11 mouse cellular contexts compared by ENCODE assay signal in genomic region chr7:35729621-35730031, GRCm38 (mm10). TPM values are rescaled to one million over a fixed set of nuclear protein-coding genes. Genes with fewer than 3 reads are reported as not detected.
DNase-seq lines count a peak whose midpoint lies in the region; ATAC-seq and TF ChIP-seq lines count a peak whose summit lies in the region.
"Had no signal": no experiment of that assay in that cellular context is flagged by ENCODE, and none has a peak within 500 bp of the region (broad histone marks: within the 10 kb centered on the region; RNA-seq: fewer than 3 reads in every experiment).

No protein-coding gene starts in this region.

- peak; percentile 47 for DNase-seq in heart, adult 8-10 months (ENCODE audit: low spot score)
- DNase-seq in heart, adult 11 months, result no peak
- peak; percentile 18 for DNase-seq in MEL (ENCODE audit: low read depth, low spot score)
- DNase-seq in heart, postnatal 0 days (ENCODE audit: low spot score), result peak; percentile 82
- peak; percentile 25 to 36 for DNase-seq in right cerebral cortex, adult 2 months (ENCODE audit: low spot score in 2 of 2)
- no peak for DNase-seq in layer of hippocampus, adult 9-10 months (ENCODE audit: low spot score)
- no peak for DNase-seq in liver, postnatal 0 days
- DNase-seq in urinary bladder, postnatal 36 days (ENCODE audit: low spot score in 2 of 2), result no peak
- DNase-seq: cerebellum, adult 9-10 months; gastrocnemius, postnatal 14 days had no signal

- TF ChIP-seq CTCF in MEL (IDR thresholded peaks at IDR 0.05 in 2 of 3, conservative IDR thresholded peaks at IDR 0.05 in 1 of 3; ENCODE audit: control insufficient read depth in 1 of 3, insufficient read depth in 1 of 3, low read depth in 2 of 3, low read length in 3 of 3, poor library complexity in 1 of 3, severe bottlenecking in 1 of 3), result no peak
- TF ChIP-seq CTCF in heart, postnatal 0 days (IDR thresholded peaks at IDR 0.05; ENCODE audit: low read depth), result no peak
- no peak for TF ChIP-seq CTCF in liver, postnatal 0 days (IDR thresholded peaks at IDR 0.05; ENCODE audit: low read depth)

- no peak for TF ChIP-seq EP300 in MEL (IDR thresholded peaks at IDR 0.05; ENCODE audit: low read depth in 1 of 2, low read length in 2 of 2)
- TF ChIP-seq EP300 in heart, postnatal 0 days (IDR thresholded peaks at IDR 0.05; ENCODE audit: low read depth), result no peak
- TF ChIP-seq EP300 in liver, postnatal 0 days (IDR thresholded peaks at IDR 0.05; ENCODE audit: low read depth), result no peak

- no peak overlapping the region for H3K9ac ChIP-seq in MEL (ENCODE audit: control insufficient read depth, low read depth, low read length, poor library complexity, severe bottlenecking)
- H3K9ac ChIP-seq in heart, postnatal 0 days (replicated peaks; ENCODE audit: low read depth, low read length), result no peak overlapping the region
- H3K9ac ChIP-seq in liver, postnatal 0 days (replicated peaks), result no peak overlapping the region
- H3K9ac ChIP-seq: midbrain, embryonic 12.5 days had no signal

- TF ChIP-seq RAD21 in MEL (IDR thresholded peaks at IDR 0.05; ENCODE audit: low read depth, low read length), result no peak

- WGBS in heart, postnatal 0 days, result 32% methylated on average over 9 of the region's 9 CpGs
- WGBS in liver, postnatal 0 days (ENCODE audit: insufficient replicate concordance), result 67% methylated on average over 9 of the region's 9 CpGs

- no peaks in the 10 kb centered on the region for H3K79me2 ChIP-seq in MEL (ENCODE audit: control insufficient read depth, insufficient read depth, low read length, poor library complexity)

- ATAC-seq in heart, postnatal 0 days (ENCODE audit: insufficient read depth, low read depth), result peak; percentile 84
- ATAC-seq in liver, postnatal 0 days, result no peak

- H3K9me3 ChIP-seq in MEL (replicated peaks; ENCODE audit: insufficient read depth, low read length), result no peaks in the 10 kb centered on the region
- H3K9me3 ChIP-seq in heart, postnatal 0 days (replicated peaks; ENCODE audit: control insufficient read depth, low read length), result no peaks in the 10 kb centered on the region
- H3K9me3 ChIP-seq in liver, postnatal 0 days (ENCODE audit: low read length), result no peaks in the 10 kb centered on the region
- H3K9me3 ChIP-seq: midbrain, embryonic 12.5 days had no signal

- no peak overlapping the region for H3K27ac ChIP-seq in MEL (ENCODE audit: control insufficient read depth, low read depth, low read length)
- H3K27ac ChIP-seq in heart, postnatal 0 days (ENCODE audit: low read depth), result peak overlapping the region; percentile 0; the same call in 1 of the 2 replicates
- no peak overlapping the region for H3K27ac ChIP-seq in liver, postnatal 0 days (ENCODE audit: low read depth)
- H3K27ac ChIP-seq: midbrain, embryonic 12.5 days had no signal

- no peak for TF ChIP-seq POLR2A in MEL (IDR thresholded peaks at IDR 0.05; ENCODE audit: control insufficient read depth in 1 of 2, insufficient read depth in 1 of 2, low read depth in 1 of 2, low read length in 2 of 2, poor library complexity in 1 of 2)

- no peak overlapping the region for H3K4me3 ChIP-seq in MEL (ENCODE audit: control insufficient read depth in 1 of 2, insufficient read depth in 1 of 2, low read depth in 2 of 2, low read length in 2 of 2)
- no peak overlapping the region for H3K4me3 ChIP-seq in heart, postnatal 0 days (ENCODE audit: low read depth, low read length)
- H3K4me3 ChIP-seq in liver, postnatal 0 days (ENCODE audit: low read depth, low read length), result no peak overlapping the region
- H3K4me3 ChIP-seq: midbrain, embryonic 12.5 days had no signal

- no peaks in the 10 kb centered on the region for H3K4me1 ChIP-seq in MEL (ENCODE audit: control insufficient read depth in 1 of 2, insufficient read depth in 2 of 2, low read length in 2 of 2)
- H3K4me1 ChIP-seq in heart, postnatal 0 days (ENCODE audit: control insufficient read depth, insufficient read depth), result no peaks in the 10 kb centered on the region
- H3K4me1 ChIP-seq in liver, postnatal 0 days (ENCODE audit: insufficient read depth), result no peaks in the 10 kb centered on the region

- no peaks in the 10 kb centered on the region for H3K27me3 ChIP-seq in MEL (ENCODE audit: control insufficient read depth in 1 of 2, insufficient read depth in 2 of 2, low read length in 2 of 2)
- no peaks in the 10 kb centered on the region for H3K27me3 ChIP-seq in heart, postnatal 0 days (ENCODE audit: control insufficient read depth, insufficient read depth, low read length)
- no peaks in the 10 kb centered on the region for H3K27me3 ChIP-seq in liver, postnatal 0 days (ENCODE audit: insufficient read depth, low read length)
- H3K27me3 ChIP-seq: midbrain, embryonic 12.5 days had no signal

- H3K4me2 ChIP-seq in heart, postnatal 0 days (ENCODE audit: low read depth, low read length), result no peak overlapping the region
- no peak overlapping the region for H3K4me2 ChIP-seq in liver, postnatal 0 days (ENCODE audit: low read depth, low read length)
- H3K4me2 ChIP-seq: midbrain, embryonic 12.5 days had no signal

- H3K36me3 ChIP-seq in MEL (ENCODE audit: control insufficient read depth in 1 of 2, insufficient read depth in 2 of 2, low read length in 2 of 2), result no peaks in the 10 kb centered on the region
- H3K36me3 ChIP-seq in heart, postnatal 0 days (replicated peaks; ENCODE audit: control insufficient read depth, insufficient read depth, low read length), result no peaks in the 10 kb centered on the region
- no peaks in the 10 kb centered on the region for H3K36me3 ChIP-seq in liver, postnatal 0 days (replicated peaks; ENCODE audit: insufficient read depth, low read length)

TF ChIP-seq in MEL, 35 proteins besides CTCF, POLR2A, EP300 and RAD21:
- TF ChIP-seq KAT2A (conservative IDR thresholded peaks at IDR 0.05; ENCODE audit: low read depth, low read length) (no peak), USF1 (IDR thresholded peaks at IDR 0.05; ENCODE audit: low read depth, low read length) (no peak), E2F4 (IDR thresholded peaks at IDR 0.05; ENCODE audit: borderline replicate concordance, low read depth, low read length) (no peak), HCFC1 (IDR thresholded peaks at IDR 0.05; ENCODE audit: low read depth, low read length) (no peak), MYB (IDR thresholded peaks at IDR 0.05; ENCODE audit: low read depth, low read length) (no peak), GABPA (IDR thresholded peaks at IDR 0.05; ENCODE audit: low read depth, low read length) (no peak)

RNA-seq across cellular contexts. Expression of gene Dpy19l3, which starts 24.6 kb away (rescaled TPM):
- total RNA-seq in heart, adult 8-10 months (2022), result 1 to 10 TPM; 2.7 to 3.5 (median 2.9) TPM
- total RNA-seq in MEL (2012; rRNA removed), result 5.6 and 7.4 TPM in 2 replicates
- polyA plus RNA-seq in MEL (2012; ENCODE audit: insufficient read depth in 1 of 2, insufficient read length in 2 of 2, low read depth in 1 of 2, low replicate concordance in 2 of 2, missing spikeins in 1 of 2), result 1 to 10 TPM in 1 of 2 experiments, not detected in 1; 9.9 TPM
- 1.1 and 3.4 TPM in 2 replicates for total RNA-seq in heart, postnatal 0 days (2014; rRNA removed; ENCODE audit: low replicate concordance)
- polyA plus RNA-seq in heart, postnatal 0 days (2015; fragmentation: Nextera tagmentation; extraction: Ambion mirVana), result 4.9 and 5.4 TPM in 2 replicates
- polyA plus RNA-seq in liver, postnatal 0 days (2015; fragmentation: Nextera tagmentation; extraction: Ambion mirVana), result 6.0 and 8.1 TPM in 2 replicates

Comparison
In these comparisons a context has a peak if more than half of its experiments do, and no peak if none do; other contexts are left out.
1. DNase-seq: peak in heart, adult 8-10 months (single experiment), MEL (single experiment), heart, postnatal 0 days (single experiment) and right cerebral cortex, adult 2 months (2 of 2); none in heart, adult 11 months (single experiment), layer of hippocampus, adult 9-10 months (single experiment), liver, postnatal 0 days (single experiment) and urinary bladder, postnatal 36 days (0 of 2).